ENCODE assay signal across 7 mouse cellular contexts in genomic region chr7:40902506-40902905, GRCm38 (mm10). TPM values are rescaled to one million over a fixed set of nuclear protein-coding genes. Genes with fewer than 3 reads are reported as not detected.
A peak's percentile ranks its signal among the peaks of the same experiment; 100 is the strongest.
DNase-seq lines count a peak whose midpoint lies in the region; ATAC-seq lines count a peak whose summit lies in the region.

No protein-coding gene starts in this region.

- H3K4me2 ChIP-seq in forebrain, embryonic 12.5 days: peak overlapping the region; percentile 48

- H3K36me3 ChIP-seq in megakaryocyte, embryonic 14.5 days (replicated peaks; ENCODE audit: low read length): no peaks in the 10 kb centered on the region
- H3K36me3 ChIP-seq in forebrain, embryonic 12.5 days (replicated peaks): no peaks in the 10 kb centered on the region

- H3K9ac ChIP-seq in forebrain, embryonic 12.5 days: 0 out of 2 replicates have a peak overlapping the region, but pooled peaks have one; percentile 4

- peak; percentile 30 for DNase-seq in mesoderm, embryonic 11.5 days (ENCODE audit: low read depth, low spot score)
- DNase-seq in thymus, adult 18-20 months: no peak
- DNase-seq in spleen, postnatal 4 days (ENCODE audit: low spot score in 2 of 2): no peak
- DNase-seq in adrenal gland, postnatal 14 days: no peak

- ATAC-seq in megakaryocyte, adult 5-6 weeks (ENCODE audit: poor library complexity, severe bottlenecking): no peak
- ATAC-seq in forebrain, embryonic 12.5 days (ENCODE audit: low FRiP score): no peak

- 16% methylated on average over 28 of the region's 28 CpGs for WGBS in forebrain, embryonic 12.5 days

- H3K4me3 ChIP-seq in megakaryocyte, embryonic 14.5 days (replicated peaks): peak overlapping the region; percentile 34
- H3K4me3 ChIP-seq in forebrain, embryonic 12.5 days (replicated peaks): peak overlapping the region; percentile 24

- H3K27ac ChIP-seq in forebrain, embryonic 12.5 days: no peak overlapping the region

- H3K27me3 ChIP-seq in megakaryocyte, embryonic 14.5 days (replicated peaks): peaks cover 53% of the 10 kb centered on the region
- H3K27me3 ChIP-seq in forebrain, embryonic 12.5 days: peaks cover 57% of the 10 kb centered on the region

- H3K9me3 ChIP-seq in megakaryocyte, embryonic 14.5 days: 0 out of 2 replicates have a peak, but pooled peaks cover 10% of the 10 kb centered on the region
- H3K9me3 ChIP-seq in forebrain, embryonic 12.5 days: no peaks in the 10 kb centered on the region

- H3K4me1 ChIP-seq in megakaryocyte, embryonic 14.5 days: peaks cover 5% of the 10 kb centered on the region; the same call in 1 of the 2 replicates
- peaks cover 43% of the 10 kb centered on the region for H3K4me1 ChIP-seq in forebrain, embryonic 12.5 days

RNA-seq across cellular contexts. Expression of gene Vstm2b, which starts 4.4 kb away (rescaled TPM):
- not detected in 2 replicates for polyA plus RNA-seq in megakaryocyte, embryonic 14.5 days (2012; ENCODE audit: insufficient read depth, low replicate concordance)
- not detected in 2 replicates for total RNA-seq in megakaryocyte, adult 5-6 weeks (2015)
- not detected in 2 replicates for total RNA-seq in megakaryocyte, adult 5-6 weeks (2017)
- 9.6 and 11.0 TPM in 2 replicates for polyA plus RNA-seq in forebrain, embryonic 12.5 days (2016; fragmentation: Nextera tagmentation; extraction: Ambion mirVana)
- 0.74 and 1.1 TPM in 2 replicates for total RNA-seq in adrenal gland, postnatal 14 days (2021)
